Mouse (Mus musculus) heart, adult 18-20 months (tissue): ENCODE measurements around the gene Slc25a29. TPM values are rescaled to one million over a fixed set of nuclear protein-coding genes. Genes with fewer than 3 reads are reported as not detected.

Experiments
- DNase-seq, 2 experiments: peaks; one replicate each; pipeline ENCODE4 v3.0.0; 2021 to 2022; ENCODE audit warnings: mixed read lengths in 1 of 2
- total RNA-seq, 2 experiments: library from RNA; stranded (reverse); gene quantifications; 2 replicates each; pipeline ENCODE4 v1.2.3; 2021

Gene Slc25a29
- total RNA-seq, 2 experiments from 2014 or later: 8.7 to 9.1 TPM

DNA sequence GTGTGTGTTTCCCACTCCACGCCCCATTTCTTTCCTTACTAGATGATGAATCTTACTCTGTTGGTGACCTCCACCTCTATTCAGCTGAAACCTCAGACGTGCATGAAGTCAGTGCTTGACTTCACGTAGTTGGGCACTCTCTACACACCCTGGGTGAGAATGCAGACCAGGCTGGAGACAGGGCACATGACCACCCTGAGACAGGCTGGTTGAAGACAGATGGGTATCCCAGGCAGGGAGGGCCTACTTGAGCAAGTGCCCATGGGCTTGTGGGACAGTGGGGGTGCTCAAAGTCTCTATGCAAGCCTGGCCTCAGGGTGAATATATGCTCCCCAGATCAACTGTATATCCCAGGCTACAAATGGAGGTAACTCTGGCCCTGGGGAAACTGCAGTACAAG lies 1.3 kb downstream of the Slc25a29 start:
- no peak for DNase-seq

DNA sequence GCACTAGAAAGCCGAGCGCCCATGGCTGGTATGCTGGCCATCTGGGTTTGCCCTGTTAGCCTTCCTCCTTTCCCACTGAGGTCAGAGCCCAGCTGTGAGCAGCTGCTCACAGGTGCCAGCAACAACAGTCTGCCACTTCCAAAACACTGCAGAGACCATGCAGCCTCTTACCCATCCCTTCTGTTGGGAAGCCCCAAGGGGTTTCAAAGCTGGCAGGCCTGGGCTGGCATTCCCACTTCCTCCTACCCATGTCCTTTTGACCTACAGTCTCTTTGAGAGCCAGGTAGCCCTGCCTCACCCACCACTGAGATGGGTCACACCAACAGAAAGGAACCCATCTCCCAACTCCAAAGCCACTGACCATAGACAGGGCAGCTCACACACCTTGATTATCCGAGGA lies 2.3 kb downstream of the Slc25a29 start:
- DNase-seq: no peak

GRCm38 (mm10) chr12:108832851-108833250 lies 2.8 kb downstream of the Slc25a29 start:
- DNase-seq: peak in 1 of 2 experiments; percentile 35

DNA sequence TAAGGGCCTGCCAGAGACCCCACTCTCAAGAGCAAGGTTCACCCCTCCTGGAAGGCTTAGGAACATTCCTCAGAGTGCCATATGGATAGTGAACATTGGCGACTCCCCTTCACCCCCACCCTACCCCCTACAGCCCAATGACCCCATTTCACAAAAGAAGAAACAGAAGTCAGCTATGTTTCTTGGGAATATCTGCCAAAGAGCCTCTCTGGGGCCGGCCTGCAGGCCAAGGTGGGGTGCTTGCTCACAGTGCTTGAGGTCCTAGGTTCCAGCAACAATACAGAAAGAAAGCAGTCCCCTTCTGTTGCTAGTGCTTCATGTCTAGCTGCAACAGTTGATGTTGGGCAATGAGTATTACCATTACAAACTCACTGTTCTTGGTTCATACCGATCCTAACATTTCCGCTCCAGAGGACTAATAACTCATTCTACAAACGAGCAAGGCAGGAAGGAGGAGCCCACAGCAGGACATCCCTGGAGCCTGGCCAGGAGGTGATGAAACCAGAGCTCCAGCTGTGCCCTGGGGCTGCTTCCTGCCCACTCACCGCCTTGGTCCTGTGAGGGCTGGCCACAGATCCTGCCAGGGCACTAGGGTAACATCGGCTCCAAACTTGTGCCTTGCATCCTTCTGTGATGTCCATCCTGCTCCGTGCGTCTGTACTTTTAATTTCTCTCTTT lies 3.6 kb downstream of the Slc25a29 start:
- DNase-seq: peak; percentile 65 to 68

GRCm38 (mm10) chr12:108830358-108830757 lies 5.3 kb downstream of the Slc25a29 start:
- DNase-seq: no peak

GRCm38 (mm10) chr12:108829636-108830035 lies 6.0 kb downstream of the Slc25a29 start:
- DNase-seq: peak in 1 of 2 experiments; percentile 33

DNA sequence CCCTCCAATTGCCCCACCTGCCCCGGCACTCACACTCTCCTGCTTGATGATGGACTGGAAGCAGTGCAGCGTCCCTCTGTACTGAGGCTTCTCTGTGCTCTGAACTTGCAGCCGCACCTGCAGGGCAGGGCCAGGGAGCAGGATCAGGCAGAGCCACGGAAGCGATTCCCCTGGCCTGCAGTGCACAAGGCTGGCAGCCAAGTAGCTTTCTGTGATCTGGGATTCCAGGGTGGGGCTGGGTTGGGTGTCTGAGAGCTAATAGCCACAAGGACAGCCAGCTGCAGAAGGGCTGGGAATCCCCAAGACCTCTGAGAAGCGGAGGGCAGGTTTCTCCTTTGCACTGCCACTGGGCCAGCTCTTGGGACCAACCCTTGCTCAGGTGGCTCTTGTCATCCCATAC lies 8.0 kb downstream of the Slc25a29 start:
- DNase-seq: no peak

DNA sequence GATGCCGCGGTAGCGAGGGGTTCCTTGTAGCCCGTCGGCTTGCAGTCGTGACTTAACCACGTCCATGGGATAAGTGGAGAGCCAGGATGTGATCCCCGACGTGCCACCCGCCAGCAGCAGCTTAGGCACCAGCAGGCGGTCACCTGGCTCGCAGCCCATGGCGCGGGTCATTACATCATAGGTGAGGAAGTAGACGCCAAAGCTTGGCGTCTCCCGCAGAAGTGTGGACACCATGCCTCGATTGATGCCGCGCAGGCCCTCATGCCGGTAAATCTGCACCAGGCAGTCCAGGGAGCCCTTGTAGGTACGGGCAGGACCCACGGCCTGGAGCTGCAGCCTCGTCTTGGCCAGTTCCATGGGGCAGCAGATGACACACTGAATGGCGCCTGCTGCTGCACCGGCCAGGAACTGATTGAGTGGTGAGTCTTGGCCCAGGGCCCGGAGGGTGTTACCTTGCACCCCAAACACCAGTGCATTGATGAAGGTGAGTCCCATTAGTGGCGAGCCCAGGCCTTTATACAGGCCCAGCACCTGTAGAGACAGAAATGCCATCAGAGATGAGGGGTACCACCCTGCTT lies 8.6 kb downstream of the Slc25a29 start:
- no peak for DNase-seq

- no peak for DNase-seq
Observed at GRCm38 (mm10) chr12:108826282-108826957, 9.3 kb downstream of the Slc25a29 start.

GRCm38 (mm10) chr12:108825561-108826224 lies 10.0 kb downstream of the Slc25a29 start:
- no peak for DNase-seq

DNA sequence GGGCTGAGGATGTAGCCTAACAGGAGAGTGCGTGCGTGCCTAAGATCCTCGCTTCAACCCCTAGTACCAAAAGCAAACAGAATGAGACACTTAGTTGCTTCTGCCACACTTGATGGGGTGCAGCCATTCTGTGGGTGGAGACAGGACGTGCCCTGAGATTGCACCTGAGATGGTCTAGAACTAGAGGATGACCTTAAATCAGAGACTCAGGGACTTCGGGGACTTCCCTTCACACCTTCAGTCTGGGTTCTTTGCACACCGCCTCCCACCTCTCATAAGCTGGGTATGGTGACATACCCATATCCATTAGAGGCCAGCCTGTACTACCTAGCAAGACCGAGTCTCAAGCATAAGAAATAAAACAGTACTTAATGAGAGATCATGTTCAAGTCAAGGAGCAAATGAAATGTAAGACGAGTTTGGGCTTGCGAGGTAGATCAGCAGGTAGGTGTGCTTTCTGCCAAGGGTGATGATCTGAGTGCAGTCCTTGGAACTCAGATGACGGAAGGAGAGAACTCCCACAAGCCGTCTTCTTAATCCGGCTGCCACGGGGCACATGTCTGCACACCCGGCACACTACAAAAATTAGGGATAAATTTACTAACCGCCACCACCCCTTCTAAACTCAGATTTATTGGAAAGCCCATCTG lies 11.3 kb downstream of the Slc25a29 start:
- no peak for DNase-seq

DNA sequence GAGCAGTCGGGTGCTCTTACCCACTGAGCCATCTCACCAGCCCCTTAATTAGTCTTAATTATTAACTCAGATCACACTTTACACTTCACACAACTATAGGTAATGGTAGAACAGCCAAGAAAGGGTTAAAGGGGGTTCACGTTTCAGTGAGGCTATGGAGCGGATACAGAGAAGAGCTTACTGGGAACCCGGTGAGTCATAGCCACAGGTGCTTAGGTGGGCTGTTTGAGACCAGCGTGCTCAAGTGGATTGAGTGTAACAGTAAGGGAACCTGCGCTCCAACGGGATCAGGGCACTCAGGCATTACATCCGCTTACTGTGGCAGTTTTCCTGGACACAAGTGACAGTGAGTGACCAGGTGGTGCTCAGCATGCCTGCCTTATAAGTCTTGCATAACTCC lies 12.6 kb downstream of the Slc25a29 start:
- no peak for DNase-seq

DNA sequence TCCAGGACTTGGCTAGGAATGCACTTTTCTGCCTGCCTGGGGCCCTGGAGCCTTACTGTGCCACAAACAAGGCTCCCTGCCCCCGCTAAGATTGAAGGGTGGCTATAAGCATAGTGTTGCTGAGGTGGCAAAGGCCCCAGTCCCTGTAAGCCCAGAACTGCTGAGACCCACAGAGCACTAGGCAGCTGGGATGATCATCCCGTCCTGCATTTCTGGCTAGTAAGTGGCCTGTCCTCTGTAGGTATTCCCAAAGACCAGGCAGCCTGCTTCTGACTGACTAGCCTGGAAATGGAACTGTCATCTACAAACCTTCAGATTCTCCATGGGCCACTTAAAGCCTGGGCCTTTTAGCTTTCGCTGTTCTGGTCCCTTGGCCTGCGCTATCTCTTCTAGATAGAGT lies 15.2 kb downstream of the Slc25a29 start:
- no peak for DNase-seq

- DNase-seq: no peak
Observed at GRCm38 (mm10) chr12:108816569-108816968, 19.1 kb downstream of the Slc25a29 start.

- no peak for DNase-seq
Observed at GRCm38 (mm10) chr12:108814470-108814869, 21.2 kb downstream of the Slc25a29 start.

DNA sequence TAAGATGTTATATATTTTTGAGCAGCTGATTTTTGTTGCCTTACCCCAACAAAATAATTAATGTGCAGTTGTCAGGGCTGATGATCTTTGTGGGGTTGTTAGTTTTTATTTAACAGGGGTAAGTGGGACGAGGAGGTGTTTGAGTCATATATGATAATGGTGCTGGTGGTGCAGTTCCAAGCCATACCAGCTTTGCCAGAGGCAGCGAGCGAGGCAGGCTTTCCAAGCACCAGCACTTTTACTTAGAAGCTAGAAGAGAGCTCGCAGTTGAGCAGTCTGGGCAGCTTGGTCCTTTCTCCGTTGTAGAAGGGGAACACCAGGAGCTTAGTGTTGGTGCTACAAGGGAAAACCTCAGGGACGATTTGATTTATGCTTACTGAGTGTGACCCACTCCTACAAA lies 23.2 kb downstream of the Slc25a29 start:
- DNase-seq: no peak

- peak; percentile 23 to 64 for DNase-seq
Observed at GRCm38 (mm10) chr12:108811133-108811532, 24.6 kb downstream of the Slc25a29 start.

GRCm38 (mm10) chr12:108810309-108810708 lies 25.4 kb downstream of the Slc25a29 start:
- no peak for DNase-seq

DNA sequence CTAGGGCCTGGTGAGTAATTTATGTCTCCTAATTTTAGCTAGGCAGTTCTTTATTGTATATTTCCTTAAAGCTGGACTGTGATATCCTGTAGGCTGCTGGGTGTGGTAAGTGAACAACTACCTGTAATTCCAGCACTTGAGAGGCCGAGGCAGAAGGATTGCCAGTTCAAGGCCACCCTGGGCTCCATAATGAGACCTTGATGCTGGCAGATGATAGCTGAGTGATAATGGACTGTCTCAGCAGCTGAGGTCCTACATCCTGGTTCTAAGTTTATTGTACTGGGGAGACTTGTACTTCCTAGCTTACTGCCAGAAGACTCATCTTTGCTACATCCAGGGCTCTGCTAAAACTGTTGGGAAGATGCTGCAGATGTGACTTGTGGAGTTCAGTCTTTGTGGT lies 25.9 kb downstream of the Slc25a29 start:
- no peak for DNase-seq

GRCm38 (mm10) chr12:108808465-108808864 lies 27.2 kb downstream of the Slc25a29 start:
- DNase-seq: no peak

- no peak for DNase-seq
Observed at GRCm38 (mm10) chr12:108804388-108804787, 31.3 kb downstream of the Slc25a29 start.

DNA sequence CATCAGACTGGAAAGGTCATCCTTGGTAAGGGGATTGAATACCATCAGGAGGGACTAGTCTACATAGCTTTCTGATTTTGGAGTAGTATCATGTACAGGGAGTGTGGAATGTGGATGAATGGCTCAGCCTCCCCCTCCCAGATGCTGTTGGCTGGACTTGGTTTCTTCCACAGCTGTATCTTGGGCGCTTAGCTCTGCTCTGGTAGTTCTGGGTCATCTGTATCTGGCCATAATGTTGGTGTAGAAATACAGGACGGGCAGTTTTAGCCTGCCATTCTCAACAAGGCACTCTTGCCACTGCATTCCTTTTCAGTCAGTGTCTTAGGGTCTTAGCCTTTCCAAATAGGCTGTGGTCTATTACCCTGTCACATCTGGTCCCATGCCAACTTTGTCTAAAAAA lies 34.1 kb downstream of the Slc25a29 start:
- no peak for DNase-seq
